Mouse (Mus musculus) monocyte, adult 2 months (primary cell): ENCODE results near the gene Krt9.

ENCODE experiments used
- DNase-seq, 2 experiments: peaks; one replicate each; pipeline ENCODE4 v3.0.0; 2022; ENCODE audit warnings: low spot score in 2 of 2, low read depth in 1 of 2

The Krt9 gene

DNA sequence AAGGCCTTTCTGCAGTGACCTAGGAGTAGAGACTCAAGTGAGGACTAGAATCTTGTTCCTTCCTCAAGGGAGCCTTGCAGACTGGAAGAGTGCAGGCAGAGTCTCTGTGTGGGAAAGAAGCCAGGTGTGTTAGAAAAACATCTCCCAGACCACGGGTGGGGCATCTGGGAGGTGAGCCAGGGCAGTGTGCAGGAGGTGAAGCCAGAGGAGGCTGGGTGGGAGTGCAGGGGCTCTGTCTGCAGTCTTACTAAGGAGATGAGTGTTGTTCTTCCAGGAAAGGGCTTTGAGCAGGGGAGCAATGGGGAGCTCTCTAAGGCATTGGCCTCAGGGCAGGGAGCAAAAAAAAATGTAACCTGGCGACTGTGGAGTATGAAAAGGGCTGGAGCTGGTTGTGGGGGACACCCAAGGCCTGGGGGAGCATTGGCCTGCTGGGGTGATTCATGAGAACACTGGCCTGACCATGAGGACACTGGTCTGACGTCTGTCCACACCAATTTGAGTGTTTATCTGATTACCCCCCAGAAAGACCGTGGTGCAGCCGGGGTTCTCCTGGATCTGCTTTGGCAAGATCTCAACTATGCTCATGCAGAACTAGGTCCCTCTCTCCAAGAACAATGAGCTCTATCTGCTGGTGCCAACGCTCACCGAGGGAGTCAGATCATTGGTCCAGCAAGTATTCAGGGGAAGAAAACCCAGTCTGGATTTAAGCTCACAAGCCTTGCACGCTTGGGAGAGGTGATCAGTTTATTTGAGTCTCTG lies 37.4 kb downstream of the Krt9 start:
- no peak for DNase-seq

DNA sequence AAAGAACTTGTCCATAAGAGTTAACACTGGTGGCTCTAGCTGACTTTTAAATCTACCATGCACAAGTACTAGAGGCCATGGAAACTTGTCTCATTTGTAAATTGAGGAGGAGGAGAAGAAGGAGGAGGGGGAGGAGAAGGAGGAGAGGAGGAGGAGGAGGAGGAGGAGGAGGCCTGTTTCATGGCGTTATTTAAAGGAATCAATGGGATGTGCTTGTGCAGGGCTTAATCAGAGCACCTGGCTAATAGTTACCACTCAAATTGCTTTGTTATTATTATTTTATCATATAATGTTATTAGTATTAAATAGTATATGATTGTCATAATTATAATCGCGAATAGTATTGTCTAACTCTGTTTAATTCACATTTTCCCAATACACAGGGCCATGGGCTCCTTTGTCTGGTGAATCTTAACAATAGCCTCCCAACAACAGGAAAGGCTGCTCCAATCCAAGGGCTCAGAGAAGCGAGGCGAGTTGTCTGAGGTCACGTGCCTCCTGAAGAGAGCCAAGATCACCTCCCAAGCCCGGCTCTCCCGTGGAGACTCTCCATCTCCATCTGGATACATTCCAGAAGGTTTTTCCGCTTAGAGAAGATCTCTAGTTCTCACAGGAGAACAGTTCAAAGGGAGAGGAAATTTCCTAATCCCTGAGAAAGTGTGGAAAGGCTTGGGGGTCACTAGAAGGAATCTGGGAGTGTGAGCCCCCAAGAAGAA lies 44.3 kb downstream of the Krt9 start, which contains the start of gene Krt19:
TSS of gene Krt19 (minus strand) at position 51 of the 716 bp plus-strand sequence.
- DNase-seq = no peak

GRCm38 (mm10) chr11:100147566-100148353 lies 45.3 kb downstream of the Krt9 start:
- no peak for DNase-seq

DNA sequence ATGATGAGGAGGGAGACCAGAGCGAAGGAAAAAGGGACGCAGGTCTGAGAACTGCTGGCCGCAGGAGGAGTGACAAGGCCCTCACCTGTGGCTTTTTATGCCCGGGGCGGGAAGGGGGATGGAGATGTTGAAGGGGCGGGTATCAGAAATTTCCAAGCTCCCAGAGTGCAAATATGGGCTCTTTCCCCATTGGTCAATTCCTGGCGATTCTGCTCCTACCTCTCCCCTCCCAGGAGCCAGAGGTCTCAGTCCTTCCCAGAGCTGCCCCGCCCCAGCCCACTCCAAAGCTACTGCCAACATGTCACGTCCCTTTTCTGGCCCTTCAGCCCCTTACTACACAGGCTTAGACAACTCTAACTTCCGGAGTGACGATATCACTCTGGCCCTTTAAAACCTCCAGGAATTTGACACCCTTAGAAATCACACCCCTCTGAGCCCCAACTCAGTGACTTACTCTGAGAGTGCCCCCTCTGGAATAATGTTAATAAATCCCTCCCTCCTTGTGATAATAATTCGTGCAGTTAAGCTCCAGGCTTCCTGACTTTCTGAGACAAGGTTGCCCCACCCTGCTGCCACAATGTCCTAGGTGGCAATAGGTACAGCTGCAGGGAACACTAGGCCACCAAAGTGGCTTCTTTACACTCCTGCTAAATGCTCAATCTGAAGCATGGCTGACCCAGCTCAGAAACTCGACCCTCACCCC lies 47.0 kb downstream of the Krt9 start:
- no peak for DNase-seq

GRCm38 (mm10) chr11:100145104-100145503 lies 47.9 kb downstream of the Krt9 start:
- no peak for DNase-seq

DNA sequence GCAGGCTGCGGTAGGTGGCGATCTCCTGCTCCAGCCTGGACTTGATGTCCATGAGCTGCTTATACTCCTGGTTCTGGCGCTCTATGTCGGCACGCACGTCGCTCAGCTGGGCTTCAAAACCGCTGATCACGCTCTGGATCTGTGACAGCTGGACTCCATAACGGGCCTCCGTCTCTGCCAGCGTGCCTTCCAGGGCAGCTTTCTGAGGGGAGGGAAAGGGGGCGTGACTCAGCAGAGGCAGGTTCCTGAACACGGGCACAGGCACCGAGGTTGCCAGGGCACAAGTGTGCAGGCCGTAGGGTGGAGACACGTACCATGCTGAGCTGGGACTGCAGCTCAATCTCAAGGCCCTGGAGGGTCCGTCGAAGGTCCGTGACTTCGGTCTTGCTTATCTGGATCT lies 52.1 kb downstream of the Krt9 start:
- DNase-seq = no peak

DNA sequence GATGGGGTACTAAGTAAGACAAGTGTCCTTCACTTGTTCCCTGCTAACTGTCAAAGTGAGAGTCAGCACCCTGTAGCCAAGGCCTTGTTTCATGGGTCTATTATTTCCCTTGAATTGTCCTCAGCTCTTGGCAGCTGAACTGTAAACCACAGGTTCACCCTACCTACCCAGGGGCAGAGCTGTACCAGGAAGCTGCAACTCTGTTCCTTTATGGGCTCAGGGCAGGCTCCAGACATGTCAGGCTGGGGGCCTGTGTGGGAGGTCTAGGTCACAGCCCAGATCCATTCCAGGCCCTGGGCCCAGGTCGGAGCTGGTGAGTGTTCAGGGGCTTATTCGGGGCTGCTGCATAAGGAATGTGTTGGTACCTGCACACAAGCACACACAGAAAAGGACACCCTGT lies 53.7 kb downstream of the Krt9 start:
- no peak for DNase-seq

DNA sequence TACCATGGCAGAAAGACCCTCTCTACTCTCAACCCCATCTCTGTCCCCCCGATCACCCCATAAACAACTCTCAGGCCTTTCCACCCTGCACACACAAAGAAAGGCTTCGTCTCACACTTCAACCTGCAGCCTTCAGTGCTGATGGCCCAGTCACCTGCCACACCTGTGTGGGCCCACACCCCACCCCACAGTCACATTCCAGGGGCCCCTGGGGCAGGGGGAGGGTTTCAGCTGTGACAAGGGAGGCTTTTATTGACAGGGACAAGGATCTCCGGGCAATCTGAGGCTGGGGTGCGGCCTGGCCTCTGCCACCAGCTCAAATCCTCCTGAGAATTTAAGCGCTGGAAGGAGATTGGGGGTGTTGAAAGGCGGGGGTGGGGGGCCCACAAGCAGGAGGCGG lies 54.2 kb downstream of the Krt9 start:
- DNase-seq = no peak

DNA sequence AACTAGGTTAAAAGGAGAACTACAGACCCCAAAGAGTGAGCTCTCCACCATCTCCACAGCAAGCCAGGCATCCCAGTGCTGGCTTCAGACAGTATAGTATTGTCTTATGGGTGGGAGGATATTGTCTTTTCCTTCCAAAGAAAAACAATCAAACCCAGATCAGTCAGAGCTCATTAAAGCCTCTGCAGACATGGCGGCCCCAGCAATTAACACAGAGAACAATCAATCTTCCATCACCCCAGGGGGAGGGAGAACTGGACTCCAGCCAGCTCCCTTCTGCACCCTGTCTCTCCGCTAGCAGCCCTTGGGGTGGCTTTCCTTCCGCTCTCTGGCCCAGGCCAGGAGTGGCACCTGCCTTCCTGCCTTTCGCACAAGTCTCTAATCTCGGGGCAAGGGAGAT lies 55.4 kb downstream of the Krt9 start:
- DNase-seq = no peak
